Mouse (Mus musculus) left cerebral cortex, adult 8-10 months (tissue): Measurements from ENCODE around the gene Rhoq. TPM values are rescaled to one million over a fixed set of nuclear protein-coding genes. Genes with fewer than 3 reads are reported as not detected.

Source experiments
- DNase-seq, 2 experiments: peaks; one replicate each; pipeline ENCODE4 v3.0.0; 2022; ENCODE audit warnings: low spot score in 2 of 2
- total RNA-seq, 4 experiments: library from RNA; stranded (reverse); gene quantifications; 2 replicates each; pipeline ENCODE4 v1.2.4; 2022

The Rhoq gene
- total RNA-seq, 4 experiments from 2014 or later: 31.8 to 39.5 (median 36.6) TPM

GRCm38 (mm10) chr17:86962297-86962893, 487 bp upstream of the Rhoq start:
- DNase-seq: peak; percentile 82 to 84

- DNase-seq: no peak
Measured at GRCm38 (mm10) chr17:86963586-86963902, 662 bp downstream of the Rhoq start.

GRCm38 (mm10) chr17:86964041-86964440, 1.2 kb downstream of the Rhoq start:
- no peak for DNase-seq

GRCm38 (mm10) chr17:86964502-86964901, 1.6 kb downstream of the Rhoq start:
- peak; percentile 42 to 84 for DNase-seq

GRCm38 (mm10) chr17:86965121-86965520, 2.2 kb downstream of the Rhoq start:
- no peak for DNase-seq

- no peak for DNase-seq
Measured at GRCm38 (mm10) chr17:86966040-86966439, 3.2 kb downstream of the Rhoq start.

GRCm38 (mm10) chr17:86967048-86967447, 4.2 kb downstream of the Rhoq start:
- no peak for DNase-seq

- DNase-seq: no peak
Measured at GRCm38 (mm10) chr17:86967536-86968525, 4.9 kb downstream of the Rhoq start.

- DNase-seq: no peak
Measured at GRCm38 (mm10) chr17:86968581-86968980, 5.7 kb downstream of the Rhoq start.

- DNase-seq: no peak
Measured at GRCm38 (mm10) chr17:86969582-86969981, 6.7 kb downstream of the Rhoq start.

- no peak for DNase-seq
Measured at GRCm38 (mm10) chr17:86970026-86970750, 7.3 kb downstream of the Rhoq start.

GRCm38 (mm10) chr17:86971036-86971435, 8.2 kb downstream of the Rhoq start:
- no peak for DNase-seq

GRCm38 (mm10) chr17:86971860-86972259, 9.0 kb downstream of the Rhoq start:
- DNase-seq: no peak

GRCm38 (mm10) chr17:86973097-86973496, 10.2 kb downstream of the Rhoq start:
- no peak for DNase-seq

- DNase-seq: no peak
Measured at GRCm38 (mm10) chr17:86976387-86976786, 13.5 kb downstream of the Rhoq start.

- DNase-seq: no peak
Measured at GRCm38 (mm10) chr17:86978496-86978895, 15.6 kb downstream of the Rhoq start.

- no peak for DNase-seq
Measured at GRCm38 (mm10) chr17:86981205-86981604, 18.3 kb downstream of the Rhoq start.

- no peak for DNase-seq
Measured at GRCm38 (mm10) chr17:86981701-86982100, 18.8 kb downstream of the Rhoq start.

- DNase-seq: no peak
Measured at GRCm38 (mm10) chr17:86982497-86982896, 19.6 kb downstream of the Rhoq start.

- DNase-seq: no peak
Measured at GRCm38 (mm10) chr17:86986449-86987138, 23.7 kb downstream of the Rhoq start.

GRCm38 (mm10) chr17:86988161-86988560, 25.3 kb downstream of the Rhoq start:
- no peak for DNase-seq
